Mouse (Mus musculus): ENCODE measurements around the gene Actrt2. TPM values are rescaled to one million over a fixed set of nuclear protein-coding genes. Genes with fewer than 3 reads are reported as not detected.

The Actrt2 gene
- polyA plus RNA-seq, 1 experiment from 2014 or later, result not detected

Other genes starting within 250 kb of the Actrt2 start
- 8.7 and 12.5 TPM in 2 replicates for gene Prdm16, start 31.0 kb downstream of the Actrt2 start, polyA plus RNA-seq (2015; fragmentation: Nextera tagmentation; extraction: Ambion mirVana)
- 0.62 and 0.70 TPM in 2 replicates for gene Ttc34, start 169.6 kb upstream of the Actrt2 start, polyA plus RNA-seq (2015; fragmentation: Nextera tagmentation; extraction: Ambion mirVana)
- 0.32 and 0.35 TPM in 2 replicates for gene Mmel1, start 201.7 kb upstream of the Actrt2 start, polyA plus RNA-seq (2015; fragmentation: Nextera tagmentation; extraction: Ambion mirVana)
- gene Fam213b, start 231.3 kb upstream of the Actrt2 start, polyA plus RNA-seq (2015; fragmentation: Nextera tagmentation; extraction: Ambion mirVana), result 43.4 and 46.9 TPM in 2 replicates